Mouse (Mus musculus) lung, postnatal 36 days (tissue): ENCODE measurements at regions not wholly inside any gene's neighbourhood (a gene's known extent, or its start where the extent isn't known, plus 50 kb on each side); places are given as distances from the start of the nearest gene placed in this dataset.

Source experiments
- DNase-seq: peaks from one replicate; pipeline ENCODE4 v3.0.0; 2022; ENCODE audit warnings: mixed read lengths

DNA sequence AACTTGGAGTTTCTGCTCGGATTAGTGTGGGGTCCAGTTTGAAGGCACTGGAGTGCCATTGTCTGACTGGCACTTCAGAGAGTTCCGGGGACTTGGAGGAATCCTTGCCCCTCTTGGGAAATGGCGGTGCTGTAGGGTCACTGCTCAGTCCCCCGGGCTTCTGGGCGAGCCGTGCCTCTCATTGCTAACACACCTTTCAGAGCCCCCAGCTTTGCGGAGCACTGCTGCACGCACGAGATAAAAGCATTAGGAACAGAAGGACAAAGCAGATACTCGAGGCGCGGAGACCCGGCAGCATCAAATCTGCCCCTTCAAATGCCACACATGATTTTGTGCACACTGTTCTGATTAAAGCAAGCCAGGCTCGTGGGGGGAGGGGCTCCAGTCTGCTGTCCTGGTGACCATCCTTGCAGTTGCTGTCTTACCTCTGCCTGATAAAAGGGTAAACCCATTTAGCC, 280.8 kb upstream of the Eef2kmt start:
- no peak for DNase-seq

DNA sequence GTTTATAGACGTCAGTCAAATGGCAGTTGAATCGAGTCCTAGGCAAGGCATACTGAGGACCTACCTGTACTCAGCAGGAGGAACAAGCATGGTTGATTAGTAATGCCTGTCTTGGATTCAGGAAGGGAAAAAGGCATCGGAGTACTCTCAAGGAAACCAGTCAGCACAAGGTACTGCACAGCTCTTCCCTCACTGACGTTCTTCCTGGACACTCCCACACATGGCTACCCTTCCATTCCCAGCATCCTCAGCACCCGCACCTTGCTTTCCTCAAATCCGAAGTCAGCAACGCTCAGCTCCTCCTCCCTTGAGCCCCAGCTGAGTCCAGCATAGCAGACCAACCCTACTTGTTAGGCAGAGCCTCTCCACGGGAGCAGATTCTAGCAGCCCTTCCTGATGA, 279.6 kb upstream of the Eef2kmt start:
- DNase-seq: no peak

DNA sequence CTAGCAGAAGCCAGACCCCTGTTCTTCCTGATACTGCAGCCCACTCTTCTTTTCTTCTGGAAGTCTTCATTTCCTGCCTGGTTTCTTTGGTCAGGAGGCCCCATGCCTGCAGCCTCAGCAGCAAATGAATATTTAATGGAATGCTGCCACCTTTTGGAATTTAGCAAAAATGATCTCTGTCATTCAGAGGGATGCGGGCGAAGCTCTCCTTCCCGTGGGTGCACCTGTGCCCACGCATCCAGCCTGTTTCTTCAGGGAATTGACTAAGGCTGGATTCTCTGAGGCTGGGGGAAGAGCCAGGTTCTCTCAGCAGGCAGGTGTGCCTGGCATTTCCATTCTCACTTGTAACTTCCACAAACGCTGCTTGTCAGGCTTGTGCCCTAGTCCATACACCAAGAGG, 279.1 kb upstream of the Eef2kmt start:
- DNase-seq: no peak

DNA sequence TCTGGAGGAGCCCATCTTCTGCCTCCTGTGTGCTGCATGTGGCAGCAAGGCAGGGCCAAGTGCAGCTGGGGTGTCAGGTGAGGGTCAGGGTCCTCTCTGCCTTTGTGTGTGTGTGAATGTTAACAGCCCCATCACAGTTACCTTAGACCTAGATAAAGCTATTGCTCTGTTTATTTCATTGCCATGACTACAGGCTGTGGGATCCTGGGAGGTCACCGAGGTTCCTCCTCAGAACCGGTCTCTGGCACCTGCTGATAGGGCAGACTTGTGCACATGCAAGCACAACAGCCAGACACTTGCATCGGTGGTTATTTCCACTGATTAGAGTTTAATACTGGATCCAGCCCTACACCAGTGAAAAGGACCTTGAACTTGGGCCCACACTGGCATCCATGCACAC, 278.6 kb upstream of the Eef2kmt start:
- peak; percentile 16 for DNase-seq

DNA sequence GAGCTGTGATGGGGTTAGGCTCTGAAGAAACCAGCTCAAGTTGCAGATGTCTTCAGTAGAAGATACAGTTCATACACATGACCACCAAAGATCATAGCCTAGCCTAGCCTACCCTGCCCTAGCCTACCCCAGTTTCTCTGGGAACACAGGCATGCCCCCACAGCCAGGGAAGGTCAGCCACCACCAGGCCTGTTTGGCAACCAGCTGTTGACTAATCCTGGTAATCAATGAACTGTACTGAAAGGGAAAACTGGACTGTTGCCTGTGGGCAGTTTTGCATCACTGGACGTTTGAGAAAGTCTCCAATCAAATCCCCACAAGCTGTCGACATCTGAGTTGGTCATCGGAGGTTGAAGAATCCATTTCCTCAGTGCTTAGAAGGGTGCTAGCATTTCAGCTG, 276.5 kb upstream of the Eef2kmt start:
- DNase-seq: peak; percentile 7

DNA sequence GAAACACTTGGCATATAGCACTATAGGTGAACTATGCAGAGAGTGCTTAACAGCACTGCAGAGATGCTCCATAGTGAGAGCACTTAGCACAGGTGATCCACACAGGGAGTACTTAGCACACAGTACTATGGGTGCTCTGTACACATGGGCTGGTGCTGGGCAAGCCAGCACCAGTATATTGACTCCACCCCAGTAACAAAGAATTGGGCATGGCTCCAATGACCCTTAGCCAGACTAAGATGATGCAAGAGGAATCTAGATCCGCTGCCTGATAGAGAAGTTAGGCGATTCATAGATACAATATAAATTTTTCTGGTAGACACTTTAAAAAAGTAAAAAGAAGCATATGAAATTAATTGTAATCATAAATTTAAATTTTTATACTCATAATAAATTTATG, 274.0 kb upstream of the Eef2kmt start:
- DNase-seq: peak; percentile 49

DNA sequence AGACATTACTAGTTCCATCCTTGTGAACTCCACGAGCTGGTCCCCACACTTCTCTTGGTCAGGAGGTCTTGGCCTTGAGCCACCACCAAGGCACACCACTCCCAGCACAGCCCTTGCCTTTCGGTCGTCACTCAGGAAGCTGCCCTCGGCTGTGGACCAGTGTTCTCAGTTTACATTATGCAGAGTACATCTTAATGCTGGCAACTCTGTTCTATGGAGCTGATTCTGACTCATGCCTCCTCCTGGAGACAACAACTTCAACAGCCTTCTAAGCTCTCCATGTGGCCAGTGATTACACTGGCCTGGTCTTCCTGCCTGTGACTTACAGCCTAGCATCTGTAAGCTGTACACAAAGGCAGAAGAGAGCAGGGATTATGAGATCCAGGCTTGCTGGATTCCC, 272.2 kb upstream of the Eef2kmt start:
- DNase-seq: peak; percentile 10

DNA sequence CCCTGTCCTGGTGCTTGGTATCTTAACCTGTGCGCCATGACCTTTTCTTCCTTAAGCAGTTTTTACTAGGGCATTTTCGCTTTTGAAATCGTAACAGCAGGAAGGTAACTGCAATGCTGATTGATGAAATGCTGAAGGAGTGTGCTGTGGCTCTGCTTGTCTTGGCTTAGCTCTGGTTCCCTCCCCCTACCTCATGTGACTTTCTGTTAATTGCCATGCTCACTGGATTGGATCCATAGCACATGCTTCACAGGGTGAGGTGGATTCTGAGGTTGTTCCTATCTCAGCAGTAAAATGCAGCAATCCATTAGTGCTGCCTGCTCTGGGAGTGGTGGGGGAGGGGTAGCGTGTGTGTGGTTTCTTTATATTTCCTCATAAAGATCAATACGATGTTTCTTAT, 268.6 kb upstream of the Eef2kmt start:
- no peak for DNase-seq

DNA sequence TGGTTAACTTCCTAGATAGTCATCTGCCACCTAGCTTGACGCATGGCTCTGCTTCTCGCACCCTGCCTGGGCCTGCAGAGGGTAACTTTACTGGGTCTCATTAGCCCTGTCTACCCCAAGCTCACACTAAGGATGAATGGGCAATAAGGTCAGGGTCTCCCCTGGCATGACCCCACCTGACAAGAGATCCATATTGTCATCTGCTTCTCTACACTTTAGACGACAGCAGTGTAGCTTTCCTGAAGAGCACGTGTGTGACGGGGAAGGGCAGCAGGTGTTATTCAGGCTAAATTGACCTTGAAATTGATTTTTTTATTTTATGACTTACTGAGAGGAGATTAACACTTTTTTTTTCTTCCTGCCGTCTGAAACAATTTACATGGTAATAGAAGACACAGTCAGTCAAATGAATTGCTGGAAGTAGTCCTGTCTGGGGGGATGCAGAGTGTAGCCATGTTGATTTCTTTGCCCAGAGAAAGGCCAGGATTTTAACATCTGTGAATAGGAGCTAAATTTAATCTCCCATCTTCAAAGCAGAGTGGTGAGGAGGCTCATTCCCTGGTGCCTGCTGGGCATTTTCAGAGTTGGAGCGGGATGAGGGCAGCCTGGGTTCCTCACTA, 267.7 kb upstream of the Eef2kmt start:
- no peak for DNase-seq

DNA sequence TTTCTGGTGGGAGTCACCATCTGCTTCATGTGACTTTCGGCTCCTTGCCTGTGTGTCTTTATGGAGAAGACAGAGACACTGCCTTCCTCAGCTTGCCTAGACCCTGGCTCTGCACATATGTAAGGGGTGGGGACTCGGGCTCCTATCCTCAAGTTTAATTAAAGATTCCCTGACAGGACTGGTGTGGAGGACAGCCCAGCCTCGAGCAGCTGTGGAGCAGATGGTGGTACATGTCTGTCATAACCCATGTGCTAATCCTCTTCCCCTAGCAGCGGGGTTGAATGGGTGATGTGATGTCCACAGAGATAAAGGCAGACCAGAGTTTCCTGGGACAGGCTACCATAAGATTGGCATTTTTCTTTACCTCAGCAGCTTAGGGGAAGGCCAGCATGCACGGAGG, 262.0 kb upstream of the Eef2kmt start:
- no peak for DNase-seq

DNA sequence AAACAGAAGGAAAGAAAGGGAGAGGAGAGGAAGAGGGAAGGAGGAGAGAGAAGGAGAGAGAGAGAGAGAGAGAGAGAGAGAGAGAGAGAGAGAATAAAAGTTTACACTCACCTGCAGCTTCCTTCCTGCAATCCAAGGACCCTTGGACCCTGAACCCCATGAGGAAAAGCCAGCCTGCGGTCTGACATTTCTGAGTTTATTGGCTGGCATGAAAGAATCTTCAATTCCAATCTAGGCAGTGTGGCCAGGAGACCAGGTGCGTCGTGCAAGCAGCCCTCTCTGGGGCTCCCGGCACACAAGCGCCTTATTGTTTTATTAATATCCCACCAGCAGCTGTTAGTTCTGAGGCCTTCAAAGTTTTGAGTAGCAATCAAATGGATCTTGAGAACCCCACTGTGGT, 260.1 kb upstream of the Eef2kmt start:
- DNase-seq: no peak

DNA sequence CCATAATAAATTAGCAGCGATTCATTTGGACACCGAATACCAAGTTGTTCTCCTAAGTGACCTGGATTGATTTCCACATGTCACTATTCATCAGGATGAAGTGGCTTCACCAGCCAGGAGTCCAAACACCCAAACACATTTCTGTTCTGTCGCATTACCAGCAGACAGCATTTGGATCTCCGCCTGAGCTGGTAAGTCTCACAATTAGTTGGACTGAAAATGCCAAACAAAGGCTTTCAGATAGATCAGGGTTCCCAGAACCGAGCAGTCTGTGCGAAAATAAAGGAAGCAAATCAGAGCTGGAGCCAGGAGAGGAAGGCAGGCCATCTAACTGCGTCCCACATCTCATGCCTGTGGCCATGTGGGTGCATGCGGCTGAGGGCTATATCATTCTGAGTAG, 251.5 kb upstream of the Eef2kmt start:
- no peak for DNase-seq

DNA sequence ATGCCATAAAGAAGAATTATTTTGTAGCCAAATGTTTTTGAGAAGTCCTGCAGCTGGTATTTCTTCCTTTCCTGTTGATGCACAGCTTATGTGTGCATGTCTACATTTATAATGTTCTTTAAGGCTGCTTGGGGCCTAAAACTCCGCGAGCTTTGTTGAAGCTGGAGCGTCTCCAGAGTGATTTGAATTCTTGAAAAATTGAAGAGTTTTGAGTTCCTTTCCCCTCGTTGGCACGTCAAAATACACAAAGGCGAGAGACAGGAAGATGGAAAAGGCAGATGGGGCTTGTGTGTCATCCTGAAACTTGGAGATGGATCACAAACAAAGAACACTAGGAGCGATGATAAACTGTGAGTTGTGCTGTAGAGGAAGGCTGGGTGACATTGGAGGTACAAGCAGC, 246.2 kb upstream of the Eef2kmt start:
- DNase-seq: no peak

DNA sequence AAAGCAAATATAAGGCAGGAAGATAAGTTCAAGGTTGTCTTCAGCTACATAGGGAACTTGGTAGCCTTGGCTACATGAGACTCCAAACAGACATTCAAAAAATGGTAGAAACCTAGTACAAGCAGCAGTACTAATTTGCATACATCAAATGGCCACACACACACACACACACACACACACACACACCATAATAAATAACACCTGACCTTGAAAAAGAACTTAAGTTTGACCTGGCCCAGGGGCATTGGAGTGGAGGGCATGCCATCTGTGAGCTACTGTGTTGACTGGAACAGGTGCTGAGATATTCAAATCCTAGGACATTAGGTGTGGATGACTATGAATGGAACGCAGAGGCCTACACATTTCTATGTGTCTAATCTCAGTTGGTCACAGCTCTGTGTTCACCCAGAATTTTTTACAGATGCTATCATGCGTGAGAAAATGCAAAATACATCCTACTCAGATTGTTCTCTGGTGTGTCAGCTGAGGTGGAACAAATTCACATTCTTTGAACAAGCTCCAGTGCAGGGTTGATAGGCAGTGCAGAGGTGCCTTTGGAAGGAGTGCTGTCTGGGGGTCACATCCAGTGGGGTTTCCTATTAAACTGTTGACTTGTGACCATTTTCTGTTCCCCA, 240.4 kb upstream of the Eef2kmt start:
- no peak for DNase-seq

DNA sequence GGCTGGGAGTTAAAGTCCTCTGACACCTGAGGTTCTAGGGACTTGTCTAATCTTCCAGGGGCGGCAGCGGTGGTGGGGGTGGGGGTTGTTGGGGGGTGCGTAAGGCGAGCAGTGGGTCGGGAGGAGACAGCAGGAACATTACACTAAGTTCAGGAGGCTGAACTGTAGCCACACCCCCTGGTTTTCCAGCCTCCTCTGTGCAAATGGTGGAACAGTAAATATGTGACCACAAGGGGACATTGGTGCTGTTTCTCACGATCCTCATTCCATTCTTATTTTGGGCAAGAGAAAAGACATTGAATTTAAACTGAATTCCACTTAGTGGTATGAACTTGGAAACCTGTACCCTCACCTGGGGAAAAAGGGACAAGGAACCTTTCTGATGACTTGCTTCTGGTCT, 237.6 kb upstream of the Eef2kmt start:
- no peak for DNase-seq

DNA sequence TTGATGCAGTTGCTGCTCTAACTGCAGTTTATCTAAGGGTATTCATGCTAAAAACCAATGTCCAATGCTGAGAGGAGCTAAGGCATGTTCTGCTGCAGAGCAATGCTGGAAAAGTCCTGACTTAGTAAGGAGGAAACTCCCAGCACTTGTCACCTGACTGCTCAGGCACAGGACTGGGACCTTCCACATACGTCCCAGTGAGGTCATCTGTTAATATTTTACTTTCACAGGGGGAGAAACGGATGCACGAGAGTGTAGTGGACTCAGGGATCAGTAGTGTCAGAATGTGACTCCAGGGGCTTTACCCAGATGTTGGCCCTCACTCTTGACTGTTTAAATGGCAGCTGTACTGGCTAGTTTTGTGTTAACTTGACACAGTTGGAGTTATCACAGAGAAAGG, 231.5 kb upstream of the Eef2kmt start:
- no peak for DNase-seq

DNA sequence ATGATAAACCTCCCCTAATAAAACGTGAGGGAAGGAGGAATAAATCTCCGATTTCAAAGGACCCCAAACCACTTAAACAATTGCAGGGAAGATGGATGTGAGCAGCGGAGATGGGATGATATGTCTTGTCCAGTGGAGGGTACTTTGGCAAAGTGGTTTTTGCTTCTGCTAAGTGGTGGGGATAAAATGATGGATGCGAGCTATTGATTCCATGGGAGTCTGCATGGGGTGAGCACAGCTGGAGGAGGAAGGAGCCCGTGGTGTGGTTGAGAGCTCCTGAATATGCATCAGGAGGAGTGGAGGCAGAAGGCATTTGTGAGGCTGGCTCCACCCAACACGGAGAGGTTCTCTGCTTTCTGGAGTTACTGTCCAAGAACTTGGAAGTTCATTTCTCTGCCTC, 227.6 kb upstream of the Eef2kmt start:
- no peak for DNase-seq

DNA sequence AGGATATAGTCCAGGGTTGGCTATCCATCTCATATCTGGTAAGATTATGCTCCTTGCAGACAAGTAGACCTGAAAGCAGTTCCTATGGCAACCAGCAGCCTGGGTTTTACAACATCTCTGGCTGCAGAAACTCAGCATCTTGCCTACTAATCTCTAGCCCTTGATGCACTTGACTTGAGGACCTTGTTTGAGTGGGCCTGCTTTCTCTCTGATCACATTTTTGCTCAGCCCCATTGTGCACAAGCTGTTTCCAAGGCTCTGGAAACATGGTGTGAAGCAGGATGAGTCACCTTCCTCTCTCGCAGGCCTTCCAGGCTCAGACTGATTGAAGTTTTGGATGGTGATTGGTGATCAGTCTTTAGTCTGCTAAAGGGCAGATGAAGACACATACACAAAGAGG, 224.4 kb upstream of the Eef2kmt start:
- DNase-seq: no peak

DNA sequence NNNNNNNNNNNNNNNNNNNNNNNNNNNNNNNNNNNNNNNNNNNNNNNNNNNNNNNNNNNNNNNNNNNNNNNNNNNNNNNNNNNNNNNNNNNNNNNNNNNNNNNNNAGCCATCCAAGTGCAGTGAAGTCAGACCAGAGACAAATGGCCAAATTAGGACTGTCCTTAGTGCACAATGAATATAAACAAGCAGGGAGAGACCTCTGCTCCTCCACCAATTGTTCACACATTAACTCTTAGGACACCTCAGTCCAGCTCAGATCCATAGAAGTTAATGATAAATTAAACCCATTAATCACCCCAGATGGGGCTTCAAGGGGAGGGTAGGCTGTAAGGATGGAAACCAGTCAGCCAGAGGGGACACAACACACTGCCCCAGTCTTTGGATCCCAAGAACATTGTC, 223.2 kb upstream of the Eef2kmt start:
- DNase-seq: no peak

DNA sequence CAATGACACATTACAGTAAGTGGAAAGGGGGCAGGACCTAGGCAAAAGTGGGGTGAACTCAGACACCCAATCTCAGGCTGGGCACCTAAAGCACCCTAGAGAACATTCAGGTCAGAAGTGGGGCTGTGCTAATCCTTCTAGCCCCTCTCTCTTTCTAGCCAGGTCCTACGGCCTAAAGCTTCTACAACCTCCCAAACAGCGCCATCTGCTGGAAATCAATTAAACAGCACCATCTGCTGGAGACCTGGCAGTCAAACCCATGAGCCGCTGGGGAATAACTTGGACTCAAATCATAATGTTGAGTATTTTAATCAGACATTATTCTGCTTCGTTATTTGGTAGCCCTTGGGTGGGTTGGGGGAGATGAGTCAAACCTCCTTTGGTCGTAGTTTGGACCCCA, 215.5 kb upstream of the Eef2kmt start:
- DNase-seq: peak; percentile 35

DNA sequence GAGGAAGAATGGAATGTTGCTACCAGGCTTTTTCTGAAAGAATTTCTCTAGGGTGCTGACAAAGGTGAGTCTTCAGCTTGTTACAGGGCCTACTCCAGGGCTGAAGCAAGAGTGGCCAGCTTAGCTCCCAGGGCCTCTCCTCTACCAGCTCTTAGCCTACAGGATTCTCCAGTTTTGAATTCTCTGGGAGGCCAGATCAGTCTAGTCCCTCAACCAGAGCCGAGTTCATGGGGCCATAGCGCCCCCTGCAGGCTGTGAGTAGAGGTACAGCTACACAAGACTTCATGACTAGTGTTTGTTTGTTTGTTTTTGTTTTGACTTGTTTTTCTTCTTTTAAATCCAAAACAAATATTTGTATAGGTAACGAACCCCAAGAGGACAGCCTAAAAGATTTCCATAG, 211.8 kb upstream of the Eef2kmt start:
- DNase-seq: peak; percentile 4

DNA sequence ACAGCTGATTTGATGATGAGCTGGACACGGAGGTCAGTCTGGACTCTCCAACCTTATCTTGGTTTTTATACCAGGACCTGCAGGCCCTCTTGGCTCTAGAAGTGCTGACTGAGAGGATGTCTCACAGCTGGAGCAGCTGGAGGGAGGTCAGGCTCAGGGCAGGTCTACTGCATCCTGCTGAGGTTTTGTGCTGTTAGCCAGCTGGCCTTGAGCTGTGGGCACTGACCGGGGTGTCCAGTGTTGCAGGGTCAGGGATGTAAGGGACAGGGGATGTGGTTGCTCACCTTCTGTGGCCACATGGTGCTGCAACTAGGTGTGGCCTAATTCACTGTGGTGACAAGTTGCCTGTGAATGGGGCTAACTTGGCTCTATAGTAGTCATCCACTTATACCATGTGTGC, 211.0 kb upstream of the Eef2kmt start:
- no peak for DNase-seq

DNA sequence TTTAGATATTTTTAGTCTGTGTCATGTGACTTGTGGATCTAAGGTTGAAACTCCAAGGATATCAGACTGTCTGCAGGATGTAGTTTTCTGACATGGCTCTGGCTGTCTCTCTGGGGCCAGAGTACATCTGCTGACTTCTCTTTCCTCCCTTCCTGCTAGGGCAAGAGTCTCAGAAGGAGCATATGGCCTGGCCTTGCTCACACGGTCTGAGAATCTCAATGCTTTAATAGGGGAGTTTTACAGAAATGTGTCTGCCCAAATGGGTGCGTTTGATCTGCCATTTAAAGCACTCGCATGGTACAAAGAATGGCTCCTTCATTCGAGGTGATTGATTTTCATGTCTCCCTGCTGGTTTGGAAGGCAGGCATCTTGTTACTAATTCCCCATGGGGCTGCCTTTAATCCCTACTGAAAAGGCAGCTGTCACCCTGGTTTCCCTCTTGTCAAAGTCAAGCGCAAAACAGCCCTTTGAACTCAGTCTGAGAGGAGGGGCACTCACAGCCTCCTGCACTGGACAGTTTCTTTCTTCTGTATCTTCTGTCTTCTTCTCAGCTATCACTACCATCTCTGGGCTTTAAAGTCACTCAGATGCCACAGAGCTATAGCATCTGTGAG, 199.7 kb upstream of the Eef2kmt start:
- DNase-seq: no peak

DNA sequence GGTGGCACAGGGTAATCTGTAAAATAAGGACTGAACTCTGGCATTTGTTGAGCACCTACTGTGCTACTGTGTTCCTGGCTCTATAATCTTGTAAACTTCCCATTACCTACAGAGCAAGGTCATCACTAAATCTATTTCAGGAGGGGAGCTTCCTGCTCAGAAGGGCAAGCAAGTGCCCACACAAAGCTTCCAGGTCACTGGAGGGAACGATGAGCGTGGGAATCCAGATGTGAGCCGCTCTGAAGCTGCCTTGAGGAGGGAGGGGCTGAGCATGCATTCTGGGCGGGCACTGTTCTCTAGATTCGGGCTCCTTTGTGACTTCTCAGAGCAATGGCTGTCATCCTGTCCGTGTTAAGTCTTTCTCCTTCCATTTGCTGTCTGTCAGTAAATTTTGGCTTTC, 198.5 kb upstream of the Eef2kmt start:
- no peak for DNase-seq

DNA sequence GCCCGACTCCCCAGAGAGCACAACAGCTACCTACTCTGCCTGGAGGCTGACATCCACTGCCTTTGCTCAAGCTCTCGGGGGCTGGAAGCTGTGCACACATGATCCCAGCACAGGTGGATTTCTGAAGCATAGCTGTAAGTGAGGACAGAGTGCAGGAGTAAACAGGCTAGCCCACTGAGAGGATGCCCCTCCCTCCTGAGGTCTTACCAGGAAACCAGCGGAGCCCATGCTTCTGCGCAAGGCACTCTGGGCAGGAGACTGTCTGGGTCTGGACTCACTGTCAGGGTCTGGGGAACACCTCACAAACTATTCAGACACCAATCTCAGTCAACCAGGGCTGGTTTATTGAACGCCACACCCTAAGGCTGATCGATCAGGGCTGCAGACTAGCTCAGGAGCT, 197.2 kb upstream of the Eef2kmt start:
- DNase-seq: no peak
